Mouse (Mus musculus): ENCODE measurements around the gene Os9. TPM values are rescaled to one million over a fixed set of nuclear protein-coding genes. Genes with fewer than 3 reads are reported as not detected.
"Not testable (repeated sequence)": the region's sequence is repeated elsewhere in the genome, so short reads cannot be mapped to it uniquely, and the experiment has no call there.

Gene Os9
- polyA plus RNA-seq, 1 experiment from 2014 or later, result 112 TPM

GRCm38 (mm10) chr10:127076082-127076481 is 44.8 kb downstream of the Os9 start:
- Histone ChIP-seq H3K27me3 (peaks cover 53% of the 10 kb centered on the region), H3K27ac (replicated peaks) (no peak overlapping the region), H3K4me1 (peaks cover 31% of the 10 kb centered on the region), H3K4me2 (replicated peaks) (0 out of 2 replicates have a peak overlapping the region, but pooled peaks have one; percentile 3), H3K36me3 (no peaks in the 10 kb centered on the region), H3K9me3 (no peaks in the 10 kb centered on the region), H3K9ac (replicated peaks) (0 out of 2 replicates have a peak overlapping the region, but pooled peaks have one; percentile 24), H3K4me3 (no peak overlapping the region)
- no peak for ATAC-seq (ENCODE audit: low FRiP score, low read depth)
- WGBS, result 48% methylated on average over 4 of the region's 4 CpGs

GRCm38 (mm10) chr10:127075651-127076050 is 45.3 kb downstream of the Os9 start:
- no peak overlapping the region for H3K9ac ChIP-seq (replicated peaks)
- H3K4me2 ChIP-seq (replicated peaks), result no peak overlapping the region
- H3K36me3 ChIP-seq, result no peaks in the 10 kb centered on the region
- no peak for ATAC-seq (ENCODE audit: low FRiP score, low read depth)
- H3K4me3 ChIP-seq, result no peak overlapping the region
- H3K27ac ChIP-seq (replicated peaks), result no peak overlapping the region
- 78% methylated on average over 8 of the region's 8 CpGs for whole genome bisulfite sequencing
- peaks cover 49% of the 10 kb centered on the region for H3K27me3 ChIP-seq
- peaks cover 31% of the 10 kb centered on the region for H3K4me1 ChIP-seq
- H3K9me3 ChIP-seq, result no peaks in the 10 kb centered on the region

GRCm38 (mm10) chr10:127075080-127075479 is 45.9 kb downstream of the Os9 start, which contains the start of gene Agap2:
TSS of gene Agap2 (plus strand) at chr10:127075284.
- no peaks in the 10 kb centered on the region for H3K36me3 ChIP-seq
- 0 out of 2 replicates have a peak within 1 kb of the TSS, but pooled peaks have one; percentile 24 for H3K9ac ChIP-seq (replicated peaks)
- H3K4me2 ChIP-seq (replicated peaks), result 0 out of 2 replicates have a peak within 1 kb of the TSS, but pooled peaks have one; percentile 3
- ATAC-seq (ENCODE audit: low FRiP score, low read depth), result no peak
- peaks cover 26% of the 10 kb centered on the region for H3K4me1 ChIP-seq
- H3K27me3 ChIP-seq, result peaks cover 43% of the 10 kb centered on the region
- no peak within 1 kb of the TSS for H3K27ac ChIP-seq (replicated peaks)
- H3K9me3 ChIP-seq, result no peaks in the 10 kb centered on the region
- no peak within 1 kb of the TSS for H3K4me3 ChIP-seq
- WGBS, result 71% methylated on average over 9 of the region's 9 CpGs

- no peaks in the 10 kb centered on the region for H3K9me3 ChIP-seq
- H3K9ac ChIP-seq (replicated peaks), result no peak overlapping the region
- peaks cover 32% of the 10 kb centered on the region for H3K27me3 ChIP-seq
- no peak overlapping the region for H3K4me2 ChIP-seq (replicated peaks)
- H3K27ac ChIP-seq (replicated peaks), result no peak overlapping the region
- H3K4me1 ChIP-seq, result peaks cover 25% of the 10 kb centered on the region
- no peaks in the 10 kb centered on the region for H3K36me3 ChIP-seq
- H3K4me3 ChIP-seq, result no peak overlapping the region
- WGBS, result 100% methylated on average over 1 of the region's 1 CpGs
- ATAC-seq (ENCODE audit: low FRiP score, low read depth), result no peak
These were observed 47.0 kb downstream of the Os9 start for GRCm38 (mm10) chr10:127073981-127074380.

GRCm38 (mm10) chr10:127072969-127073368 is 48.0 kb downstream of the Os9 start:
- not testable (repeated sequence) for H3K36me3 ChIP-seq; H3K27ac ChIP-seq (replicated peaks); H3K9me3 ChIP-seq; H3K4me3 ChIP-seq; ATAC-seq (ENCODE audit: low FRiP score, low read depth); H3K4me2 ChIP-seq (replicated peaks); H3K9ac ChIP-seq (replicated peaks)
- Histone ChIP-seq H3K4me1 (peaks cover 30% of the 10 kb centered on the region), H3K27me3 (peaks cover 26% of the 10 kb centered on the region)
- WGBS, result 87% methylated on average over 2 of the region's 2 CpGs

GRCm38 (mm10) chr10:127072270-127072669 is 48.7 kb downstream of the Os9 start:
- Histone ChIP-seq H3K36me3 (peaks cover 16% of the 10 kb centered on the region), H3K4me1 (peaks cover 26% of the 10 kb centered on the region), H3K27me3 (peaks cover 22% of the 10 kb centered on the region)
- H3K27ac ChIP-seq (replicated peaks); H3K9ac ChIP-seq (replicated peaks); H3K4me2 ChIP-seq (replicated peaks); H3K9me3 ChIP-seq; ATAC-seq (ENCODE audit: low FRiP score, low read depth); H3K4me3 ChIP-seq: not testable (repeated sequence)
- 90% methylated on average over 4 of the region's 4 CpGs for WGBS

GRCm38 (mm10) chr10:127071203-127071602 is 49.7 kb downstream of the Os9 start:
- Histone ChIP-seq H3K4me1 (peaks cover 30% of the 10 kb centered on the region), H3K27me3 (peaks cover 13% of the 10 kb centered on the region), H3K27ac (replicated peaks) (peak overlapping the region; percentile 52; the same call in 1 of the 2 replicates), H3K4me2 (replicated peaks) (peak overlapping the region; percentile 76), H3K9ac (replicated peaks) (peak overlapping the region; percentile 69; the same call in 1 of the 2 replicates), H3K9me3 (no peaks in the 10 kb centered on the region), H3K36me3 (peaks cover 27% of the 10 kb centered on the region), H3K4me3 (peak overlapping the region; percentile 61)
- no peak for ATAC-seq (ENCODE audit: low FRiP score, low read depth)
- 79% methylated on average over 9 of the region's 9 CpGs for WGBS

GRCm38 (mm10) chr10:127070190-127071121 is 50.5 kb downstream of the Os9 start, which contains the start of gene Tspan31:
TSS of gene Tspan31 (minus strand) at chr10:127070264.
- 3% methylated on average over 36 of the region's 36 CpGs for WGBS
- peak within 1 kb of the TSS; percentile 69 for H3K9ac ChIP-seq (replicated peaks)
- H3K27ac ChIP-seq (replicated peaks), result peak within 1 kb of the TSS; percentile 89
- no peaks in the 10 kb centered on the region for H3K9me3 ChIP-seq
- peak within 1 kb of the TSS; percentile 76 for H3K4me2 ChIP-seq (replicated peaks)
- peaks cover 34% of the 10 kb centered on the region for H3K36me3 ChIP-seq
- H3K4me1 ChIP-seq, result peaks cover 32% of the 10 kb centered on the region
- ATAC-seq (ENCODE audit: low FRiP score, low read depth), result peak; percentile 92
- H3K4me3 ChIP-seq, result peak within 1 kb of the TSS; percentile 61
- H3K27me3 ChIP-seq, result peaks cover 5% of the 10 kb centered on the region

- no peaks in the 10 kb centered on the region for H3K27me3 ChIP-seq
- H3K4me1 ChIP-seq, result peaks cover 41% of the 10 kb centered on the region
- H3K4me3 ChIP-seq, result peak overlapping the region; percentile 61
- peaks cover 43% of the 10 kb centered on the region for H3K36me3 ChIP-seq
- WGBS, result 9% methylated on average over 30 of the region's 30 CpGs
- H3K27ac ChIP-seq (replicated peaks), result peak overlapping the region; percentile 89
- peak; percentile 75 for ATAC-seq (ENCODE audit: low FRiP score, low read depth)
- peak overlapping the region; percentile 76 for H3K4me2 ChIP-seq (replicated peaks)
- H3K9me3 ChIP-seq, result no peaks in the 10 kb centered on the region
- H3K9ac ChIP-seq (replicated peaks), result peak overlapping the region; percentile 60
These were observed 51.4 kb downstream of the Os9 start for GRCm38 (mm10) chr10:127069281-127070189.

GRCm38 (mm10) chr10:127068360-127069038 is 52.4 kb downstream of the Os9 start:
- WGBS, result 84% methylated on average over 9 of the region's 9 CpGs
- H3K9ac ChIP-seq (replicated peaks), result peak overlapping the region; percentile 60; the same call in 1 of the 2 replicates
- H3K36me3 ChIP-seq, result peaks cover 43% of the 10 kb centered on the region
- peak overlapping the region; percentile 76 for H3K4me2 ChIP-seq (replicated peaks)
- peak overlapping the region; percentile 89 for H3K27ac ChIP-seq (replicated peaks)
- H3K9me3 ChIP-seq, result no peaks in the 10 kb centered on the region
- peak overlapping the region; percentile 61 for H3K4me3 ChIP-seq
- peaks cover 41% of the 10 kb centered on the region for H3K4me1 ChIP-seq
- H3K27me3 ChIP-seq, result no peaks in the 10 kb centered on the region
- no peak for ATAC-seq (ENCODE audit: low FRiP score, low read depth)

- Histone ChIP-seq H3K27me3 (peaks cover 1% of the 10 kb centered on the region; the same call in 1 of the 2 replicates), H3K27ac (replicated peaks) (0 out of 2 replicates have a peak overlapping the region, but pooled peaks have one; percentile 26), H3K4me2 (replicated peaks) (no peak overlapping the region), H3K4me1 (peaks cover 49% of the 10 kb centered on the region), H3K9ac (replicated peaks) (no peak overlapping the region), H3K36me3 (peaks cover 43% of the 10 kb centered on the region), H3K9me3 (no peaks in the 10 kb centered on the region), H3K4me3 (no peak overlapping the region)
- 91% methylated on average over 14 of the region's 14 CpGs for WGBS
- ATAC-seq (ENCODE audit: low FRiP score, low read depth), result no peak
These were observed 54.4 kb downstream of the Os9 start for GRCm38 (mm10) chr10:127066519-127067018.
